Mouse (Mus musculus) heart, embryonic 13.5 days (tissue): Measurements from ENCODE around the gene Cby1. TPM values are rescaled to one million over a fixed set of nuclear protein-coding genes. Genes with fewer than 3 reads are reported as not detected.
A peak's percentile ranks its signal among the peaks of the same experiment; 100 is the strongest.
"Not testable (repeated sequence)": the region's sequence is repeated elsewhere in the genome, so short reads cannot be mapped to it uniquely, and the experiment has no call there.

ENCODE experiments used
- ATAC-seq: fragments of 200-750 bp; cut with Nextera tagmentation; 2 replicates; pipeline ENCODE4 v1.8.0; 2017; ENCODE audit warnings: moderate TSS enrichment; ENCODE audit not compliant: insufficient number of reproducible peaks, low FRiP score, low TSS enrichment; ENCODE audit errors: extremely low read depth
- H3K27ac ChIP-seq: fragments of 300-500 bp; sonication (generic); replicated peaks from 2 replicates; pipeline ENCODE4 v1.5.1; 2015; ENCODE audit warnings: moderate library complexity, mild to moderate bottlenecking, inconsistent platforms
- H3K27me3 ChIP-seq: fragments of 300-500 bp; sonication (generic); replicated peaks from 2 replicates; pipeline ENCODE4 v1.6.1; 2015; ENCODE audit warnings: mild to moderate bottlenecking, inconsistent platforms
- H3K36me3 ChIP-seq: fragments of 300-500 bp; sonication (generic); 2 replicates; pipeline ENCODE4 v1.6.1; 2015; ENCODE audit warnings: mild to moderate bottlenecking, inconsistent platforms
- H3K4me1 ChIP-seq: fragments of 300-500 bp; sonication (generic); 2 replicates; pipeline ENCODE4 v1.6.1; 2015; ENCODE audit warnings: inconsistent platforms
- H3K4me2 ChIP-seq: fragments of 300-500 bp; sonication (generic); 2 replicates; pipeline ENCODE4 v1.6.1; 2015; ENCODE audit warnings: inconsistent platforms, mild to moderate bottlenecking, moderate library complexity
- H3K4me3 ChIP-seq: fragments of 300-500 bp; sonication (generic); 2 replicates; pipeline ENCODE4 v1.5.1; 2015; ENCODE audit warnings: moderate library complexity, mild to moderate bottlenecking, inconsistent platforms
- H3K9ac ChIP-seq: fragments of 300-500 bp; sonication (generic); 2 replicates; pipeline ENCODE4 v1.6.1; 2015; ENCODE audit warnings: inconsistent platforms, mild to moderate bottlenecking, moderate library complexity
- H3K9me3 ChIP-seq: fragments of 300-500 bp; sonication (generic); 2 replicates; pipeline ENCODE4 v1.6.1; 2016; ENCODE audit warnings: inconsistent platforms
- WGBS: fragments of 180-500 bp; shearing (Covaris S2); methylation state at CpG from one replicate; pipeline ENCODE4 v1.1.7; 2015; ENCODE audit warnings: mixed read lengths; 5-methylcytosine and 5-hydroxymethylcytosine counted together
- polyA plus RNA-seq: library from polyadenylated mRNA; unstranded; fragments of >200 nt; fragmentation: Nextera tagmentation; extraction: Ambion mirVana; gene quantifications from 2 replicates; pipeline ENCODE4 v1.2.1, GENCODE M21; 2015

Gene Cby1
- polyA plus RNA-seq, 1 experiment from 2014 or later = 41.3 TPM

DNA sequence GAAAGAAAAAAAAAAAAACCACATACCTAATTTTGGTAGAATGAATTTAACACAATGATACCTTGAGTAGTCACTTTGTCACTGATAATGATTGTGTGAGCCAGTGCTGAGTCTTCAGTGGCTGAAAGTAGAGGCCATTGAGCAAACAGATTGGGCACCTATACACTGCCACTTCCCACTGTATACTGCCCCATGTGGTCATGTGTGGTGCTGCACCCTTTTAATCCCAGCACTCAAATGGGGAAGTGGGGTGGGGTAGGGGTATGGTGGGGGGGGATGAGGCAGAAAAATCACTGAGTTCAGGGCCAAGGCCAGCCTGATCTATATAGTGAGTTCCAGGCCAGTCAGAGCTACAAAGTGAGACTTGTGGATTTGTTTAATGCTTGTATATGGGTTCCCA, 8.4 kb upstream of the Cby1 start:
- no peak overlapping the region for H3K9ac ChIP-seq
- no peaks in the 10 kb centered on the region for H3K4me1 ChIP-seq
- H3K27me3 ChIP-seq = no peaks in the 10 kb centered on the region
- no peak overlapping the region for H3K4me3 ChIP-seq
- H3K27ac ChIP-seq = no peak overlapping the region
- H3K36me3 ChIP-seq = 0 out of 2 replicates have a peak, but pooled peaks cover 2% of the 10 kb centered on the region
- no peak for ATAC-seq
- no peaks in the 10 kb centered on the region for H3K9me3 ChIP-seq
- no peak overlapping the region for H3K4me2 ChIP-seq

DNA sequence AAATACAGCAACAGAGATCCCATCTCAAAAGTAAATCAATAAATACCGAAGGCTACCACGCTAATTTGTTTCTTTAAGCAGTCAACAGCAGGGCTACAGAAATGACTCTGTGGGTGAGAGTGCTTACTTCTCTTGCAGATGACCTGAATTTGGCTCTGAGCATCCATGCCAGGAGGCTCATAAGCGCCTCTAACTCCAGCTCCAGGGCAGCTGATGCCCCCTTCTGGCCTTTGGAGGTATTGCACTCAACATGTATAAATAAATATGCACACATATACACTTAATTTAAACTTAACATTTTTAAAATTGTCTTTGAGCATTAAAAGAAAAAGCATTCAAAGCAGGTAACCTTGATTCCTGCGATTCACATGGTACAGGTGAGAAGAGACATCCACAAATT, 7.5 kb upstream of the Cby1 start:
- 76% methylated on average over 4 of the region's 4 CpGs for WGBS
- no peaks in the 10 kb centered on the region for H3K4me1 ChIP-seq
- ATAC-seq = no peak
- no peak overlapping the region for H3K9ac ChIP-seq
- no peak overlapping the region for H3K27ac ChIP-seq
- H3K4me2 ChIP-seq = no peak overlapping the region
- H3K4me3 ChIP-seq = no peak overlapping the region
- no peaks in the 10 kb centered on the region for H3K27me3 ChIP-seq
- no peaks in the 10 kb centered on the region for H3K9me3 ChIP-seq
- H3K36me3 ChIP-seq = 0 out of 2 replicates have a peak, but pooled peaks cover 2% of the 10 kb centered on the region

DNA sequence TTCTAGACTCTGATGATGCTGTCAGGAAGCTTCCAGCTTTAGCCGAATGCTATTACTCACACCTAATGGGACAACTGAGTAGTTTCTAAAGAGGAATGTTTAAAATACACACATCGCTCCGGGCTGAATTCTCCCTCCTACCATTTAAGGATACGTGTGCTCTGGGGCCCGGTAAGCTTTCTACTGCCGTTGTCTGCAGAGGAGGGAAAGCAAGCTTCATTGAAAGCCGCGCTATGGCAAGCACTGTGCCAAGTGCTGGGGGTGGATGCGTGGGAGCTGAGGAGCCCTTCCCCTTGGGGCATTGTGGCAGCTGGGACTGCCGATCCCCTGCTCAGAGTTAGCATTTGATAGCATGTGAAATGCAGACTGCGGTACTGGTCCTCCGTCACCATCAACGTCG, 2.5 kb upstream of the Cby1 start:
- H3K27ac ChIP-seq = no peak overlapping the region
- H3K27me3 ChIP-seq = no peaks in the 10 kb centered on the region

DNA sequence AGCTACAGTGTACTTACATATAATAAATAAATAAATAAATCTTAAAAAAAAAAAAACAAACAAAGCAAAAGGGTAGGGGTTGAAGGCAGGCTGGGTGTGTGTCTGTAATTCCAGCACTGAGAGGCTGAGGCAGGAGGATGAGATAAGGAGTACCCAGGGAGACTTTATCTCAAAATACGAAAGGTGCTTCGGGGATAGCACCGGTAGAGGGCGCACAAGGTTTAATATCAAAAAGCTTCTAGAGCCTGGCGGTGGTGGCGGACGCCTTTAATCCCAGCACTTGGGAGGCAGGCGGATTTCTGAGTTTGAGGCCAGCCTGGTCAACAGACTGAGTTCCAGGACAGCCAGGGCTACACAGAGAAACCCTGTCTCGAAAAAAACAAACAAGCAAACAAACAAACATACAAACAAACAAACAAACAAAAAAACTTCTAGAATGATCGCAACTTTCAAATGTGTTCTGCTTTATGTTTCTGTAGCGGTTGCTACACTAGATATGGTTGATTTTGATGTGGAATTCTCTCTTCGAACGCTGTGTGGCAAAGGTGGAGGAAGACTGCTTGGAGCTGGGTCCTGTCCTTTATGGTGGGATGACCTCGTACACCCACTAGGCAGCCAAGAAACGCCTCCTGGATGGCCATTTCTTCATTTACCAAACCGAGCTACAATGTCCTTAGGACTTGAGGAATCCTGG, 1.0 kb upstream of the Cby1 start:
- Histone ChIP-seq H3K4me1 (peaks cover 14% of the 10 kb centered on the region), H3K27me3 (no peaks in the 10 kb centered on the region), H3K9ac (peak overlapping the region; percentile 84), H3K4me3 (peak overlapping the region; percentile 81), H3K4me2 (peak overlapping the region; percentile 99), H3K9me3 (no peaks in the 10 kb centered on the region), H3K36me3 (peaks cover 16% of the 10 kb centered on the region), H3K27ac (peak overlapping the region; percentile 94)
- 4% methylated on average over 16 of the region's 16 CpGs for WGBS
- no peak for ATAC-seq

More for the DNA sequence above, 2.5 kb upstream of the Cby1 start:
- no peak for ATAC-seq
- Histone ChIP-seq H3K4me2 (no peak overlapping the region), H3K36me3 (peaks cover 2% of the 10 kb centered on the region; the same call in 1 of the 2 replicates), H3K9ac (no peak overlapping the region), H3K4me3 (no peak overlapping the region), H3K4me1 (peaks cover 14% of the 10 kb centered on the region), H3K9me3 (no peaks in the 10 kb centered on the region)
- WGBS = 85% methylated on average over 14 of the region's 14 CpGs

DNA sequence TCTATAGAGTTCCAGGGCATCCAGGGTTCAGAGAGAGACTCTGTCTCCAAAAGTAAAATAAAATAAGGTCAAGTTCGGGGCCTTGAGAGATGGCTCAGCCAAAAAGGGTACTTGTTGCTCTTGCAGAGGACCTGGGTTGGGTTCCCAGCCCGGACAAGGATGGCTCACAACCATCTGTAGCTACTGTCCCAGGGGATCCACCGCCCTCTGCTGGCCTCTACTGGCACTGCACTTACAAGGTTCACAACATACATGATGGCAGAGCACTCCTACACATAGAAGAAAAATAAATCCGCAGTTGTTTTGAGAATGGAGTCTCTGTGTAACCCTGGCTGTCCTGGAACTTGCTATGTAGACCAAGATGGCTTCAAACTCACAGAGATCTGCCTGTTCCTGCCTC, 2.9 kb downstream of the Cby1 start:
- Histone ChIP-seq H3K9ac (no peak overlapping the region), H3K4me1 (peaks cover 28% of the 10 kb centered on the region), H3K27ac (no peak overlapping the region), H3K4me3 (no peak overlapping the region), H3K4me2 (no peak overlapping the region), H3K27me3 (no peaks in the 10 kb centered on the region), H3K36me3 (peaks cover 37% of the 10 kb centered on the region), H3K9me3 (no peaks in the 10 kb centered on the region)
- ATAC-seq = no peak
- WGBS = 67% methylated on average over 4 of the region's 4 CpGs

DNA sequence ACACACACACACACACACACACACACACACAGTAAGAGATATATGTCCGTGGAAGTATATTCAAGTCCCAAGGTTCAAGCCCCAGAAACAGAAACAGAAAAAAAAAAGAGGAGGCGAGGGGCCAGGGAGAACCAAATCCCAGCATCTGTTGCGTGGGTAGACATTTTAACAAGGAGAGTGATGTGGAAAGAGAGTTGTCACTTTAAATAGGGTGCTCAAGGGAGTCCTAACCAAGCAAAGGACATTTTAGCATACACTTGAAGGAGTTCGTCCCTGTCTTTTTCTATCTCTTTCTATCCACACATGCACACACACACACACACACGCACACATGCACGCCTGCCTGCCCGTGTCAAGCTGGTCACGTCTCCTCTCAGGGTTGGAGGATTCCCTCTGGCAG, 5.7 kb downstream of the Cby1 start:
- H3K27ac ChIP-seq = no peak overlapping the region
- no peak for ATAC-seq
- H3K4me3 ChIP-seq = no peak overlapping the region
- no peak overlapping the region for H3K9ac ChIP-seq
- 82% methylated on average over 8 of the region's 8 CpGs for WGBS
- H3K4me1 ChIP-seq = peaks cover 30% of the 10 kb centered on the region
- H3K36me3 ChIP-seq = peaks cover 44% of the 10 kb centered on the region
- no peaks in the 10 kb centered on the region for H3K27me3 ChIP-seq
- H3K9me3 ChIP-seq = no peaks in the 10 kb centered on the region
- no peak overlapping the region for H3K4me2 ChIP-seq

DNA sequence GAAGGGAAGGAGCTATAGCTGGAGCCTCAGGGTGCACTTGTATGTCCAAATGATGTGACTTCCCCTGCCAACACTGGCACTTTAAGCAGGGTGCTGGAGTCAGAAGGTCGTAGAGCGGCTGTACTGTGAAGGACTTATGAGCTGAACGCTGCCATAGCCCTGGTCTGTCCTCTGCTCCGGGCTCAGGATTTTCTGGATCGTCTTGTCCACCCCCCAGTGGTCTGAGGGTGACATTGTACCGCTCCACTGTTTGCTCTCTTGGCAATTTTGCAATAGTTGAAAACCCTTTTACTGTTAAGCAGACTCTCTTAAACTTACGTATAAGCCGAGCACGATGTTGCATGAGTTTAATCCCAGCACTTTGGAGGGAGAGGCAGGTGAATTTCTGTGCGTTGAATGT, 10.2 kb downstream of the Cby1 start:
- H3K4me2 ChIP-seq = no peak overlapping the region
- H3K9ac ChIP-seq = no peak overlapping the region; the same call in 1 of the 2 replicates
- H3K4me1 ChIP-seq = peaks cover 37% of the 10 kb centered on the region
- H3K27me3 ChIP-seq = no peaks in the 10 kb centered on the region
- no peak overlapping the region for H3K27ac ChIP-seq
- H3K9me3 ChIP-seq = no peaks in the 10 kb centered on the region
- H3K36me3 ChIP-seq = peaks cover 46% of the 10 kb centered on the region
- no peak overlapping the region for H3K4me3 ChIP-seq
- ATAC-seq = no peak
- 57% methylated on average over 10 of the region's 10 CpGs for WGBS

DNA sequence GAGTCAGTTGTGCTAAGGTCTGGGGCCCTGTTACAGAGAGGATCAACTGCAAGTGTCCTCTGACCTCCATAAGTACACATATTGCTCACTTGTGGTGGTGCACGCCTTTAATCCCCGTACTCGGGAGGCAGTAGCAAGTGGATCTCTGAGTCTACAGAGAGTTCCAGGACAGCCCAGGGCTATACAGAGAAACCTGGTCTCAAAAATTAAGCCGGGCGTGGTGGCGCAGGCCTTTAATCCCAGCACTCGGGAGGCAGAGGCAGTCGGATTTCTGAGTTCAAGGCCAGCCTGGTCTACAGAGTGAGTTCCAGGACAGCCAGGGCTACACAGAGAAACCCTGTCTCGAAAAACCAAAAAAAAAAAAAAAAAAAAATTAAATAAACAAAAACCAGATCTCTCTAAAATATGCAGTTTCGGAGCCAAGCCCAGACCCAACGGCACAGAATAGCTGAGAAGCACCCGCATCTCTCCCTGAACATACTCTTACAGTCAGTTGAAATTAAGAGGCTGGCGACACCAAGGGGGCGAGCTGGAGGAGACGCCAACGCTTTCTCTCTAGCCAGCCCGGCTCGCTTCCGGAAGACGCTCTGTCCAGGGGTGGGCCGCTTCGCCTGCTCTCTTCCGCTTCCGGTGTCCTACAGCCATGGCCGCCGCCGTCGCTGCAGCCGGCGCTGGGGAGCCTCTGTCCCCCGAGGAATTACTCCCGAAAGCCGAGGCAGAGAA, 11.4 kb downstream of the Cby1 start, which contains the start of gene Tomm22:
Gene Tomm22 (plus strand): TSS at position 613 of the 723 bp plus-strand sequence.
- peaks cover 58% of the 10 kb centered on the region for H3K36me3 ChIP-seq
- 16% methylated on average over 32 of the region's 33 CpGs for WGBS
- peak within 1 kb of the TSS; percentile 79 for H3K4me2 ChIP-seq
- H3K4me1 ChIP-seq = peaks cover 37% of the 10 kb centered on the region
- H3K27me3 ChIP-seq = no peaks in the 10 kb centered on the region
- H3K4me3 ChIP-seq = peak within 1 kb of the TSS; percentile 90
- no peaks in the 10 kb centered on the region for H3K9me3 ChIP-seq
- H3K27ac ChIP-seq = peak within 1 kb of the TSS; percentile 61
- ATAC-seq = peak; percentile 81
- H3K9ac ChIP-seq = peak within 1 kb of the TSS; percentile 92

DNA sequence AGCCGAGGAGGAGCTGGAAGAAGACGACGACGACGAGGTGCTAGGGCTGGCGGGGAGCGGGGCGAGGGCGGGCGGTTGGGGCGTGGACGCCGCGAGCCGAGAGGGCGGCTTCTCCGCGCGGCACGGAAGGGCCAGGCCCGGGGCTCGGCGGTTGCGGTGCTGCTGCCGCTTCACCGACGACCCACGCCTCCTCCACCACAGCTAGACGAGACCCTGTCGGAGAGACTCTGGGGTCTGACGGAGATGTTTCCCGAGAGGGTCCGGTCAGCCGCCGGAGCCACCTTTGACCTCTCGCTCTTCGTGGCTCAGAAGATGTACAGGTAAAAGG, 11.9 kb downstream of the Cby1 start:
- peak overlapping the region; percentile 79 for H3K4me2 ChIP-seq
- H3K4me3 ChIP-seq = peak overlapping the region; percentile 90
- WGBS = under 1% methylated on average over 37 of the region's 37 CpGs
- H3K4me1 ChIP-seq = peaks cover 32% of the 10 kb centered on the region
- peaks cover 57% of the 10 kb centered on the region for H3K36me3 ChIP-seq
- no peak; the same call in 1 of the 2 replicates for ATAC-seq
- no peaks in the 10 kb centered on the region for H3K27me3 ChIP-seq
- no peaks in the 10 kb centered on the region for H3K9me3 ChIP-seq
- peak overlapping the region; percentile 61 for H3K27ac ChIP-seq
- H3K9ac ChIP-seq = peak overlapping the region; percentile 92

DNA sequence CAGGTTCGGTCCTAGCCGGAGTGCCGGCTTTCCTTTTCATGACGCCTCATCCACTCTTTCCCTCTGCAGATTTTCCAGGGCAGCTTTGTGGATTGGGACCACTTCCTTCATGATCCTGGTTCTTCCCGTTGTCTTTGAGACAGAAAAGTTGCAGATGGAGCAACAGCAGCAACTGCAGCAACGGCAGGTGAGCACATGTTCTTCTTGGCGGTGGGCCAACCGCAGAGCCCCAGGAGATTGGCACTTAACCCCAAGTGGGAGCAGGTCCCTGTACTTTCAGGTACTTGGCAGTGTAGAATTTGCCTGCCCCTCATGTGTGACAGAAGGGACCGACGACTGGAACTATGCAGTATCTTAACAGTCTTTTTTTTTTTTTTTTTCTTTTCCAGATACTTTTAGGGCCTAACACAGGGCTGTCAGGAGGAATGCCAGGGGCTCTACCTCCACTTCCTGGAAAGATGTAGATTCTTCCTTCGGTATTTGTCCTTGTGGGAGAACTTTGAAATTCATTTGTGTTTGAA, 12.9 kb downstream of the Cby1 start:
- Histone ChIP-seq H3K36me3 (peaks cover 57% of the 10 kb centered on the region), H3K4me1 (peaks cover 22% of the 10 kb centered on the region), H3K9ac (peak overlapping the region; percentile 92; the same call in 1 of the 2 replicates), H3K4me3 (peak overlapping the region; percentile 90), H3K4me2 (peak overlapping the region; percentile 79)
- not testable (repeated sequence) for H3K27me3 ChIP-seq, H3K9me3 ChIP-seq, H3K27ac ChIP-seq, ATAC-seq
- 71% methylated on average over 11 of the region's 11 CpGs for WGBS

DNA sequence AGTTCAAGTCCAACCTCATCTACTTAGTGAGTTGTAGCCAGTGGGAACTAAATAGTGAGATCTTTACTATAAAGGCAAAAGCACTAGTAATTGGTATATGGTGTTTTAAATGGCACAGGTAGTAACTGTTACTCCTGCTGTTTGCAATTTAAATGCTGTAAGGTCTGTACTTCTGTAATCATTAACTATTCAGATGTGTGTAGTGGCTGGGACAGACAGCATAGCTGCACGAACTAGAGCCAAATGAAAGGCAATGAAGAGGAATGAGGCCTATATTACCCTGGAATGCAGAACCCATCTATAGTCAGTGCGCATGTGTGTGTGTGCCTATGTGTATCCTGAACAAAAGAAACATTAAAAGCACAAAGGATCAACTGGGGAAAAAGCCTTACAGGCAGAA, 18.9 kb downstream of the Cby1 start:
- Histone ChIP-seq H3K9me3 (no peaks in the 10 kb centered on the region), H3K36me3 (peaks cover 62% of the 10 kb centered on the region), H3K27me3 (no peaks in the 10 kb centered on the region), H3K27ac (no peak overlapping the region), H3K4me2 (no peak overlapping the region), H3K9ac (no peak overlapping the region), H3K4me3 (no peak overlapping the region), H3K4me1 (peaks cover 26% of the 10 kb centered on the region)
- WGBS = 87% methylated on average over 2 of the region's 2 CpGs
- ATAC-seq = no peak
